Mouse (Mus musculus): ENCODE measurements around the gene Nck2. TPM values are rescaled to one million over a fixed set of nuclear protein-coding genes. Genes with fewer than 3 reads are reported as not detected.

Gene Nck2
- polyA plus RNA-seq, 1 experiment from 2014 or later: 41.7 TPM

- 89% methylated on average over 3 of the region's 3 CpGs for WGBS
- no peaks in the 10 kb centered on the region for H3K27me3 ChIP-seq (ENCODE audit: control insufficient read depth, insufficient read depth, low read length)
- no peak overlapping the region for H3K4me2 ChIP-seq (ENCODE audit: low read depth)
- H3K9me3 ChIP-seq (ENCODE audit: control insufficient read depth, low read length): no peaks in the 10 kb centered on the region
- no peak overlapping the region for H3K9ac ChIP-seq (ENCODE audit: low read length)
- H3K4me1 ChIP-seq (ENCODE audit: control insufficient read depth, insufficient read depth, low read length): no peaks in the 10 kb centered on the region
- no peak overlapping the region for H3K4me3 ChIP-seq (ENCODE audit: low read depth, low read length)
- no peak for DNase-seq (ENCODE audit: low spot score)
- no peak for ATAC-seq (ENCODE audit: insufficient read depth, low FRiP score, low TSS enrichment)
- H3K27ac ChIP-seq (ENCODE audit: low read depth, low read length): no peak overlapping the region
- H3K36me3 ChIP-seq (ENCODE audit: control insufficient read depth, insufficient read depth, low read length): no peaks in the 10 kb centered on the region
These were observed 148.7 kb downstream of the Nck2 start for GRCm38 (mm10) chr1:43593069-43593468.

- ATAC-seq (ENCODE audit: insufficient read depth, low FRiP score, low TSS enrichment): no peak
- Histone ChIP-seq H3K4me1 (ENCODE audit: control insufficient read depth, insufficient read depth, low read length) (no peaks in the 10 kb centered on the region), H3K9ac (ENCODE audit: low read length) (no peak overlapping the region), H3K4me2 (ENCODE audit: low read depth) (no peak overlapping the region), H3K4me3 (ENCODE audit: low read depth, low read length) (no peak overlapping the region), H3K9me3 (ENCODE audit: control insufficient read depth, low read length) (no peaks in the 10 kb centered on the region), H3K27ac (ENCODE audit: low read depth, low read length) (no peak overlapping the region), H3K36me3 (ENCODE audit: control insufficient read depth, insufficient read depth, low read length) (no peaks in the 10 kb centered on the region), H3K27me3 (ENCODE audit: control insufficient read depth, insufficient read depth, low read length) (no peaks in the 10 kb centered on the region)
- 76% methylated on average over 4 of the region's 4 CpGs for WGBS
- DNase-seq (ENCODE audit: low spot score): no peak
These were observed 150.4 kb downstream of the Nck2 start for GRCm38 (mm10) chr1:43594738-43595137.

GRCm38 (mm10) chr1:43597731-43598130 lies 153.4 kb downstream of the Nck2 start:
- H3K4me1 ChIP-seq (ENCODE audit: control insufficient read depth, insufficient read depth, low read length): no peaks in the 10 kb centered on the region
- no peak overlapping the region for H3K9ac ChIP-seq (ENCODE audit: low read length)
- ATAC-seq (ENCODE audit: insufficient read depth, low FRiP score, low TSS enrichment): no peak
- H3K4me2 ChIP-seq (ENCODE audit: low read depth): no peak overlapping the region
- H3K9me3 ChIP-seq (ENCODE audit: control insufficient read depth, low read length): no peaks in the 10 kb centered on the region
- H3K27me3 ChIP-seq (ENCODE audit: control insufficient read depth, insufficient read depth, low read length): no peaks in the 10 kb centered on the region
- no peaks in the 10 kb centered on the region for H3K36me3 ChIP-seq (ENCODE audit: control insufficient read depth, insufficient read depth, low read length)
- H3K27ac ChIP-seq (ENCODE audit: low read depth, low read length): no peak overlapping the region
- H3K4me3 ChIP-seq (ENCODE audit: low read depth, low read length): no peak overlapping the region
- DNase-seq (ENCODE audit: low spot score): no peak

GRCm38 (mm10) chr1:43599483-43599882 lies 155.1 kb downstream of the Nck2 start:
- H3K9me3 ChIP-seq (ENCODE audit: control insufficient read depth, low read length): no peaks in the 10 kb centered on the region
- H3K36me3 ChIP-seq (ENCODE audit: control insufficient read depth, insufficient read depth, low read length): no peaks in the 10 kb centered on the region
- H3K9ac ChIP-seq (ENCODE audit: low read length): no peak overlapping the region
- no peak overlapping the region for H3K4me2 ChIP-seq (ENCODE audit: low read depth)
- no peak for DNase-seq (ENCODE audit: low spot score)
- no peaks in the 10 kb centered on the region for H3K4me1 ChIP-seq (ENCODE audit: control insufficient read depth, insufficient read depth, low read length)
- H3K27ac ChIP-seq (ENCODE audit: low read depth, low read length): no peak overlapping the region
- no peak overlapping the region for H3K4me3 ChIP-seq (ENCODE audit: low read depth, low read length)
- H3K27me3 ChIP-seq (ENCODE audit: control insufficient read depth, insufficient read depth, low read length): no peaks in the 10 kb centered on the region
- no peak for ATAC-seq (ENCODE audit: insufficient read depth, low FRiP score, low TSS enrichment)

GRCm38 (mm10) chr1:43601054-43601453 lies 156.7 kb downstream of the Nck2 start:
- Histone ChIP-seq H3K27me3 (ENCODE audit: control insufficient read depth, insufficient read depth, low read length) (no peaks in the 10 kb centered on the region), H3K9me3 (ENCODE audit: control insufficient read depth, low read length) (no peaks in the 10 kb centered on the region), H3K9ac (ENCODE audit: low read length) (no peak overlapping the region), H3K36me3 (ENCODE audit: control insufficient read depth, insufficient read depth, low read length) (no peaks in the 10 kb centered on the region), H3K4me2 (ENCODE audit: low read depth) (no peak overlapping the region), H3K4me3 (ENCODE audit: low read depth, low read length) (no peak overlapping the region), H3K4me1 (ENCODE audit: control insufficient read depth, insufficient read depth, low read length) (no peaks in the 10 kb centered on the region), H3K27ac (ENCODE audit: low read depth, low read length) (no peak overlapping the region)
- ATAC-seq (ENCODE audit: insufficient read depth, low FRiP score, low TSS enrichment) (no peak), DNase-seq (ENCODE audit: low spot score) (no peak)
- WGBS: 42% methylated on average over 8 of the region's 8 CpGs

- ATAC-seq (ENCODE audit: insufficient read depth, low FRiP score, low TSS enrichment) (no peak), DNase-seq (ENCODE audit: low spot score) (peak; percentile 27)
- no peaks in the 10 kb centered on the region for H3K27me3 ChIP-seq (ENCODE audit: control insufficient read depth, insufficient read depth, low read length)
- WGBS: 55% methylated on average over 4 of the region's 4 CpGs
- no peaks in the 10 kb centered on the region for H3K4me1 ChIP-seq (ENCODE audit: control insufficient read depth, insufficient read depth, low read length)
- H3K4me3 ChIP-seq (ENCODE audit: low read depth, low read length): no peak overlapping the region
- no peak overlapping the region for H3K27ac ChIP-seq (ENCODE audit: low read depth, low read length)
- no peak overlapping the region for H3K4me2 ChIP-seq (ENCODE audit: low read depth)
- H3K36me3 ChIP-seq (ENCODE audit: control insufficient read depth, insufficient read depth, low read length): no peaks in the 10 kb centered on the region
- no peaks in the 10 kb centered on the region for H3K9me3 ChIP-seq (ENCODE audit: control insufficient read depth, low read length)
- H3K9ac ChIP-seq (ENCODE audit: low read length): no peak overlapping the region
These were observed 171.6 kb downstream of the Nck2 start for GRCm38 (mm10) chr1:43615948-43616347.

Other genes with a start within 250 kb of the Nck2 start
- 12.2 and 12.3 TPM in 2 replicates for gene Fhl2, start 247.6 kb upstream of the Nck2 start, polyA plus RNA-seq (2014; fragmentation: Nextera tagmentation; extraction: Ambion mirVana)